Mouse (Mus musculus): ENCODE data around the gene Anpep. TPM values are rescaled to one million over a fixed set of nuclear protein-coding genes. Genes with fewer than 3 reads are reported as not detected.

Anpep gene
- polyA plus RNA-seq (2016; fragmentation: Nextera tagmentation; extraction: Ambion mirVana), result 5.2 and 7.6 TPM in 2 replicates

GRCm38 (mm10) chr7:79860811-79861210 lies at the start of gene Anpep:
Anpep (minus strand) TSS chr7:79861059.
- Histone ChIP-seq H3K4me3 (no peak within 1 kb of the TSS), H3K4me2 (replicated peaks) (no peak within 1 kb of the TSS), H3K9me3 (no peaks in the 10 kb centered on the region), H3K27ac (no peak within 1 kb of the TSS), H3K36me3 (no peaks in the 10 kb centered on the region), H3K27me3 (no peaks in the 10 kb centered on the region), H3K9ac (no peak within 1 kb of the TSS), H3K4me1 (peaks cover 17% of the 10 kb centered on the region; the same call in 1 of the 2 replicates)
- ATAC-seq (ENCODE audit: insufficient number of reproducible peaks, insufficient read depth, low FRiP score, low TSS enrichment), result no peak
- WGBS, result 68% methylated on average over 9 of the region's 9 CpGs

GRCm38 (mm10) chr7:79907356-79907755 lies 46.5 kb upstream of the Anpep start:
- 67% methylated on average over 2 of the region's 2 CpGs for WGBS
- no peak overlapping the region for H3K27ac ChIP-seq
- no peak for ATAC-seq (ENCODE audit: insufficient number of reproducible peaks, insufficient read depth, low FRiP score, low TSS enrichment)
- H3K4me1 ChIP-seq, result no peaks in the 10 kb centered on the region
- H3K27me3 ChIP-seq, result no peaks in the 10 kb centered on the region
- H3K9me3 ChIP-seq, result no peaks in the 10 kb centered on the region
- H3K9ac ChIP-seq, result no peak overlapping the region
- H3K36me3 ChIP-seq, result peaks cover 45% of the 10 kb centered on the region
- no peak overlapping the region for H3K4me2 ChIP-seq (replicated peaks)
- H3K4me3 ChIP-seq, result no peak overlapping the region

GRCm38 (mm10) chr7:79906914-79907313 lies 46.1 kb upstream of the Anpep start:
- ATAC-seq (ENCODE audit: insufficient number of reproducible peaks, insufficient read depth, low FRiP score, low TSS enrichment), result no peak
- Histone ChIP-seq H3K36me3 (peaks cover 48% of the 10 kb centered on the region), H3K9ac (no peak overlapping the region), H3K27ac (no peak overlapping the region), H3K9me3 (no peaks in the 10 kb centered on the region), H3K4me3 (no peak overlapping the region), H3K4me2 (replicated peaks) (no peak overlapping the region), H3K4me1 (no peaks in the 10 kb centered on the region), H3K27me3 (no peaks in the 10 kb centered on the region)
- WGBS, result 96% methylated on average over 3 of the region's 3 CpGs

- no peaks in the 10 kb centered on the region for H3K27me3 ChIP-seq
- H3K36me3 ChIP-seq, result peaks cover 60% of the 10 kb centered on the region
- H3K27ac ChIP-seq, result no peak overlapping the region
- no peaks in the 10 kb centered on the region for H3K9me3 ChIP-seq
- ATAC-seq (ENCODE audit: insufficient number of reproducible peaks, insufficient read depth, low FRiP score, low TSS enrichment), result no peak
- H3K4me3 ChIP-seq, result no peak overlapping the region
- no peak overlapping the region for H3K4me2 ChIP-seq (replicated peaks)
- H3K9ac ChIP-seq, result no peak overlapping the region
- 85% methylated on average over 4 of the region's 4 CpGs for WGBS
- no peaks in the 10 kb centered on the region for H3K4me1 ChIP-seq
Measured at GRCm38 (mm10) chr7:79905193-79905592, 44.3 kb upstream of the Anpep start.

- no peaks in the 10 kb centered on the region for H3K27me3 ChIP-seq
- no peak overlapping the region for H3K4me2 ChIP-seq (replicated peaks)
- WGBS, result 94% methylated on average over 8 of the region's 8 CpGs
- no peaks in the 10 kb centered on the region for H3K4me1 ChIP-seq
- H3K36me3 ChIP-seq, result peaks cover 60% of the 10 kb centered on the region
- no peaks in the 10 kb centered on the region for H3K9me3 ChIP-seq
- H3K27ac ChIP-seq, result no peak overlapping the region
- no peak for ATAC-seq (ENCODE audit: insufficient number of reproducible peaks, insufficient read depth, low FRiP score, low TSS enrichment)
- no peak overlapping the region for H3K4me3 ChIP-seq
- no peak overlapping the region for H3K9ac ChIP-seq
Measured at GRCm38 (mm10) chr7:79903160-79903792, 42.4 kb upstream of the Anpep start.

GRCm38 (mm10) chr7:79900753-79901152 lies 39.9 kb upstream of the Anpep start:
- Histone ChIP-seq H3K36me3 (peaks cover 66% of the 10 kb centered on the region), H3K4me1 (no peaks in the 10 kb centered on the region), H3K9ac (no peak overlapping the region), H3K27me3 (no peaks in the 10 kb centered on the region), H3K9me3 (no peaks in the 10 kb centered on the region), H3K4me2 (replicated peaks) (no peak overlapping the region), H3K27ac (no peak overlapping the region), H3K4me3 (no peak overlapping the region)
- 95% methylated on average over 6 of the region's 6 CpGs for WGBS
- ATAC-seq (ENCODE audit: insufficient number of reproducible peaks, insufficient read depth, low FRiP score, low TSS enrichment), result no peak

- H3K4me2 ChIP-seq (replicated peaks), result no peak overlapping the region
- no peak overlapping the region for H3K9ac ChIP-seq
- no peak overlapping the region for H3K4me3 ChIP-seq
- ATAC-seq (ENCODE audit: insufficient number of reproducible peaks, insufficient read depth, low FRiP score, low TSS enrichment), result no peak
- H3K9me3 ChIP-seq, result no peaks in the 10 kb centered on the region
- WGBS, result 85% methylated on average over 3 of the region's 3 CpGs
- H3K27me3 ChIP-seq, result no peaks in the 10 kb centered on the region
- H3K36me3 ChIP-seq, result peaks cover 44% of the 10 kb centered on the region
- no peaks in the 10 kb centered on the region for H3K4me1 ChIP-seq
- H3K27ac ChIP-seq, result no peak overlapping the region
Measured at GRCm38 (mm10) chr7:79895225-79895624, 34.4 kb upstream of the Anpep start.

- H3K4me3 ChIP-seq, result no peak overlapping the region
- no peaks in the 10 kb centered on the region for H3K9me3 ChIP-seq
- no peak overlapping the region for H3K9ac ChIP-seq
- H3K36me3 ChIP-seq, result peaks cover 43% of the 10 kb centered on the region
- H3K27ac ChIP-seq, result no peak overlapping the region
- 94% methylated on average over 1 of the region's 1 CpGs for WGBS
- ATAC-seq (ENCODE audit: insufficient number of reproducible peaks, insufficient read depth, low FRiP score, low TSS enrichment), result no peak
- no peak overlapping the region for H3K4me2 ChIP-seq (replicated peaks)
- no peaks in the 10 kb centered on the region for H3K4me1 ChIP-seq
- no peaks in the 10 kb centered on the region for H3K27me3 ChIP-seq
Measured at GRCm38 (mm10) chr7:79894790-79895189, 33.9 kb upstream of the Anpep start.

GRCm38 (mm10) chr7:79892576-79893428 lies 31.9 kb upstream of the Anpep start:
- WGBS, result 89% methylated on average over 6 of the region's 6 CpGs
- Histone ChIP-seq H3K27ac (no peak overlapping the region), H3K4me2 (replicated peaks) (no peak overlapping the region), H3K27me3 (no peaks in the 10 kb centered on the region), H3K9me3 (no peaks in the 10 kb centered on the region), H3K36me3 (peaks cover 35% of the 10 kb centered on the region), H3K4me1 (no peaks in the 10 kb centered on the region), H3K9ac (no peak overlapping the region), H3K4me3 (no peak overlapping the region)
- no peak for ATAC-seq (ENCODE audit: insufficient number of reproducible peaks, insufficient read depth, low FRiP score, low TSS enrichment)

GRCm38 (mm10) chr7:79890436-79891221 lies 29.8 kb upstream of the Anpep start:
- Histone ChIP-seq H3K36me3 (peaks cover 20% of the 10 kb centered on the region; the same call in 1 of the 2 replicates), H3K27ac (no peak overlapping the region), H3K4me1 (no peaks in the 10 kb centered on the region), H3K27me3 (no peaks in the 10 kb centered on the region), H3K9me3 (no peaks in the 10 kb centered on the region), H3K4me2 (replicated peaks) (no peak overlapping the region), H3K4me3 (no peak overlapping the region), H3K9ac (no peak overlapping the region)
- WGBS, result 87% methylated on average over 15 of the region's 15 CpGs
- no peak for ATAC-seq (ENCODE audit: insufficient number of reproducible peaks, insufficient read depth, low FRiP score, low TSS enrichment)

GRCm38 (mm10) chr7:79888603-79889002 lies 27.7 kb upstream of the Anpep start:
- Histone ChIP-seq H3K9ac (no peak overlapping the region), H3K4me1 (no peaks in the 10 kb centered on the region), H3K27ac (no peak overlapping the region), H3K9me3 (no peaks in the 10 kb centered on the region), H3K36me3 (0 out of 2 replicates have a peak, but pooled peaks cover 25% of the 10 kb centered on the region), H3K27me3 (no peaks in the 10 kb centered on the region), H3K4me3 (no peak overlapping the region), H3K4me2 (replicated peaks) (no peak overlapping the region)
- WGBS, result 92% methylated on average over 9 of the region's 9 CpGs
- ATAC-seq (ENCODE audit: insufficient number of reproducible peaks, insufficient read depth, low FRiP score, low TSS enrichment), result no peak

All from embryonic facial prominence, embryonic 12.5 days (tissue).